Mouse (Mus musculus) limb, embryonic 12.5 days (tissue): ENCODE results near the gene Asic3. TPM values are rescaled to one million over a fixed set of nuclear protein-coding genes. Genes with fewer than 3 reads are reported as not detected.

Source experiments
- ATAC-seq: fragments of 200-750 bp; cut with Nextera tagmentation; 2 replicates; pipeline ENCODE4 v1.8.0; 2017; ENCODE audit warnings: low read depth, moderate TSS enrichment; ENCODE audit not compliant: insufficient number of reproducible peaks, insufficient read depth, low FRiP score, low TSS enrichment
- H3K27ac ChIP-seq: fragments of 300-500 bp; sonication (generic); 2 replicates; pipeline ENCODE4 v1.5.1; 2016; ENCODE audit warnings: mild to moderate bottlenecking, moderate library complexity
- H3K27me3 ChIP-seq: fragments of 300-500 bp; sonication (generic); 2 replicates; pipeline ENCODE4 v1.6.1; 2016; ENCODE audit warnings: mild to moderate bottlenecking, moderate library complexity
- H3K36me3 ChIP-seq: fragments of 300-500 bp; sonication (generic); 2 replicates; pipeline ENCODE4 v1.6.1; 2016; ENCODE audit warnings: mild to moderate bottlenecking, moderate library complexity
- H3K4me1 ChIP-seq: fragments of 300-500 bp; sonication (generic); replicated peaks from 2 replicates; pipeline ENCODE4 v1.6.1; 2016
- H3K4me2 ChIP-seq: fragments of 300-500 bp; sonication (generic); 2 replicates; pipeline ENCODE4 v1.6.1; 2016; ENCODE audit warnings: mild to moderate bottlenecking, moderate library complexity
- H3K4me3 ChIP-seq: fragments of 300-500 bp; sonication (generic); replicated peaks from 2 replicates; pipeline ENCODE4 v1.5.1; 2016; ENCODE audit warnings: mild to moderate bottlenecking
- H3K9ac ChIP-seq: fragments of 300-500 bp; sonication (generic); replicated peaks from 2 replicates; pipeline ENCODE4 v1.6.1; 2016; ENCODE audit warnings: mild to moderate bottlenecking, moderate library complexity
- H3K9me3 ChIP-seq: fragments of 300-500 bp; sonication (generic); 2 replicates; pipeline ENCODE4 v1.6.1; 2016; ENCODE audit warnings: mild to moderate bottlenecking, moderate library complexity
- WGBS: fragments of 180-500 bp; shearing (Covaris S2); methylation state at CpG from one replicate; pipeline ENCODE4 v1.1.7; 2016; 5-methylcytosine and 5-hydroxymethylcytosine counted together
- polyA plus RNA-seq: library from polyadenylated mRNA; unstranded; fragments of >200 nt; fragmentation: Nextera tagmentation; extraction: Ambion mirVana; gene quantifications from 2 replicates; pipeline ENCODE4 v1.2.1, GENCODE M21; 2016

Asic3 gene
- polyA plus RNA-seq, 1 experiment from 2014 or later = 1.2 TPM

DNA sequence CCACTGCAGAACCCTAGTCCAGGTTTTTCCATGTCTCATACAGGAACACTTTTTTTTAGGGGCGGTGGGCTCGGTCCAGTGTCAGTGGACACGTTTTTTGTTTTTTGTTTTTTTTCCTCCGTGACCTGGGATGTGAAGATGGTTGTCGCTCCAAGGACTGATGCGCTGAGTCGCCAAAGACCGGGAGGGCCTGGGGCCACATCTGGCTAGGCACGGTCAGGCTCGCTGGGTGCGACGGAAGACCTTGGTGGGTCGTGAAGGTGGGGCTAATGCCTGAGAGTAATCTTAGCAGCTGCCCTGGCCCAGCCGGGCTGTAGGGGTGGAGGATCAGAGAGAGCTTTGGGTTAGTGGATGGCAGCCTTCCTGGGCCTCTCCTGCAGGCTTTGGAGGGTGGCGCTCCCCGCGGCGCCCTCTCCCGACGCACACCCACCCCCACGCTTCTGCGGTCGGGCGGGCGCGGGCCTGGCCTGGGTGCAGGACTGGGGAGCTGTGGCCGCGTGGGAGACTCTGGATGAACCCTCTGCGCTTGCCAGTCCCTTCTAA, 39.6 kb downstream of the Asic3 start:
- Histone ChIP-seq H3K9ac (peak overlapping the region; percentile 97), H3K36me3 (peaks cover 24% of the 10 kb centered on the region; the same call in 1 of the 2 replicates), H3K27me3 (no peaks in the 10 kb centered on the region), H3K4me1 (peaks cover 48% of the 10 kb centered on the region), H3K4me3 (peak overlapping the region; percentile 94), H3K27ac (peak overlapping the region; percentile 93), H3K4me2 (peak overlapping the region; percentile 99), H3K9me3 (no peaks in the 10 kb centered on the region)
- no peak; the same call in 1 of the 2 replicates for ATAC-seq
- WGBS = under 1% methylated on average over 29 of the region's 29 CpGs

GRCm38 (mm10) chr5:24453283-24453984, 40.2 kb downstream of the Asic3 start:
- Histone ChIP-seq H3K4me3 (peak overlapping the region; percentile 94), H3K4me2 (peak overlapping the region; percentile 99), H3K36me3 (peaks cover 30% of the 10 kb centered on the region; the same call in 1 of the 2 replicates), H3K9ac (peak overlapping the region; percentile 97), H3K9me3 (no peaks in the 10 kb centered on the region), H3K4me1 (peaks cover 45% of the 10 kb centered on the region), H3K27me3 (no peaks in the 10 kb centered on the region), H3K27ac (peak overlapping the region; percentile 93; the same call in 1 of the 2 replicates)
- WGBS = 8% methylated on average over 5 of the region's 5 CpGs
- no peak; the same call in 1 of the 2 replicates for ATAC-seq

- Histone ChIP-seq H3K9ac (peak overlapping the region; percentile 97; the same call in 1 of the 2 replicates), H3K27ac (no peak overlapping the region), H3K27me3 (no peaks in the 10 kb centered on the region), H3K4me1 (peaks cover 45% of the 10 kb centered on the region), H3K4me2 (peak overlapping the region; percentile 99), H3K9me3 (no peaks in the 10 kb centered on the region), H3K36me3 (peaks cover 35% of the 10 kb centered on the region; the same call in 1 of the 2 replicates), H3K4me3 (peak overlapping the region; percentile 94)
- 8% methylated on average over 2 of the region's 2 CpGs for WGBS
- no peak for ATAC-seq
These were observed 40.8 kb downstream of the Asic3 start for GRCm38 (mm10) chr5:24453985-24454303.

DNA sequence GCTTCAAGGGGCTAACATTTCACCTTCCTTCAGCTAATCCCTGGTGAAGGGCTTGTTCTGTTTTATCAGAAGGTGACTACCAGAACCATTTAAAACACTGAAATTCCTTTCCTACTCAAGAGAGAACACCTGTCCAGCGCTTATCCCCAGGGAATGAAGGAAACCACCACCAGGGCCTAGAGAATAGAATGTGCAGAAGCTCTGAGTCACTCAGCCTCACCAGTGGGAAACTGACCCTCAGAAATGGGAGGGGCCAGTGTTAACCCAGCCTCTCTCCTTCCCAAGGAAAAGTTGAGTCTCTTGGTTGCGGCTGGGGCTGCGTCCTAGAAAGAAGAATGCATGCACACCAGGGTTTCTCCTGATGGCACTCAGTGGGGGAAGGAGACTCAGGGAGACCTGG, 41.9 kb downstream of the Asic3 start:
- Histone ChIP-seq H3K9me3 (no peaks in the 10 kb centered on the region), H3K4me1 (peaks cover 45% of the 10 kb centered on the region), H3K27ac (peak overlapping the region; percentile 42; the same call in 1 of the 2 replicates), H3K4me3 (no peak overlapping the region), H3K36me3 (peaks cover 41% of the 10 kb centered on the region), H3K9ac (peak overlapping the region; percentile 14; the same call in 1 of the 2 replicates), H3K27me3 (no peaks in the 10 kb centered on the region), H3K4me2 (peak overlapping the region; percentile 99)
- 73% methylated on average over 3 of the region's 3 CpGs for WGBS
- ATAC-seq = no peak

DNA sequence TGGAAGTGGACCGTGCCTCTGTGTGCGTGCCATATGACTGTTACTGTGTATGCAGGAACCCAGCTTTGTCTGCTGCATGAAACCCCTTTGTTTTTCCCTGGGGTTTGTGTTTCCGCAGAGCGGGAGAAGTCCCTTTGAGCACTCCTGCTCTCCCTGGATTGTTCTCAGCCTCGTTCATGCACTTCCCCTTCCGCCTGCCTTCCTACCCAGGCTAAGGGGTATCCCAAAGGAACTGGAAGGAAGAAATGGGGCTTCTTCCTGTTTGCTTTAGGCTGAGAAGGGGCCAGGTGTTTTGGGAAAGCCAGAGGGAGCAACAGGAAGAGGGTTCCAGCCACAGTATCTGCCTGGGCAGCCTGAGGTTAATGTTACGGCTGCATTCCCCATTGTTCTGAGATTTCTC, 42.4 kb downstream of the Asic3 start:
- Histone ChIP-seq H3K27ac (peak overlapping the region; percentile 42), H3K27me3 (no peaks in the 10 kb centered on the region), H3K36me3 (peaks cover 45% of the 10 kb centered on the region), H3K9me3 (no peaks in the 10 kb centered on the region), H3K4me1 (peaks cover 45% of the 10 kb centered on the region), H3K4me2 (peak overlapping the region; percentile 99; the same call in 1 of the 2 replicates), H3K4me3 (no peak overlapping the region), H3K9ac (peak overlapping the region; percentile 14)
- no peak for ATAC-seq
- WGBS = 78% methylated on average over 7 of the region's 7 CpGs

GRCm38 (mm10) chr5:24466762-24467161, 53.6 kb downstream of the Asic3 start:
- Histone ChIP-seq H3K27me3 (no peaks in the 10 kb centered on the region), H3K27ac (no peak overlapping the region), H3K9ac (no peak overlapping the region), H3K9me3 (no peaks in the 10 kb centered on the region), H3K4me3 (no peak overlapping the region), H3K4me2 (no peak overlapping the region), H3K4me1 (peaks cover 9% of the 10 kb centered on the region; the same call in 1 of the 2 replicates), H3K36me3 (peaks cover 8% of the 10 kb centered on the region)
- ATAC-seq = no peak
- WGBS = 75% methylated on average over 12 of the region's 12 CpGs

Other genes starting within 250 kb of the Asic3 start
- gene Nupl2, start 248.4 kb upstream of the Asic3 start, polyA plus RNA-seq = 20.8 and 22.7 TPM in 2 replicates
- 4.9 and 5.4 TPM in 2 replicates for gene Kcnh2, start 61.8 kb upstream of the Asic3 start, polyA plus RNA-seq
- 5.2 and 6.1 TPM in 2 replicates for gene Nos3, start 48.6 kb upstream of the Asic3 start, polyA plus RNA-seq
- gene Atg9b, start 21.2 kb upstream of the Asic3 start, polyA plus RNA-seq = 0.46 and 0.47 TPM in 2 replicates
- gene Abcb8, start 19.7 kb upstream of the Asic3 start, polyA plus RNA-seq = 41.6 and 42.9 TPM in 2 replicates
- gene Cdk5, start 10.1 kb downstream of the Asic3 start, polyA plus RNA-seq = 53.8 and 54.5 TPM in 2 replicates
- 47.1 and 50.2 TPM in 2 replicates for gene Slc4a2, start 10.4 kb downstream of the Asic3 start, polyA plus RNA-seq
- gene Fastk, start 31.9 kb downstream of the Asic3 start, polyA plus RNA-seq = 105 TPM in 2 replicates
- 21.0 and 21.8 TPM in 2 replicates for gene Tmub1, start 34.5 kb downstream of the Asic3 start, polyA plus RNA-seq
- gene Agap3, start 38.8 kb downstream of the Asic3 start, polyA plus RNA-seq = 42.0 and 67.8 TPM in 2 replicates
- gene Gbx1, start 113.8 kb downstream of the Asic3 start, polyA plus RNA-seq = 0.05 TPM in 1 of 2 replicates, not detected in the other
- 0.72 and 1.1 TPM in 2 replicates for gene Asb10, start 127.6 kb downstream of the Asic3 start, polyA plus RNA-seq
- gene 4931409K22Rik, start 143.4 kb downstream of the Asic3 start, polyA plus RNA-seq = 0.06 and 0.19 TPM in 2 replicates
- 131 and 134 TPM in 2 replicates for gene Abcf2, start 164.1 kb downstream of the Asic3 start, polyA plus RNA-seq
- 20.1 and 24.0 TPM in 2 replicates for gene Chpf2, start 173.3 kb downstream of the Asic3 start, polyA plus RNA-seq
- gene Smarcd3, start 211.0 kb downstream of the Asic3 start, polyA plus RNA-seq = 68.5 and 72.6 TPM in 2 replicates